Mouse (Mus musculus) liver, embryonic 13.5 days (tissue): ENCODE measurements at regions not wholly inside any gene's neighbourhood (a gene's known extent, or its start where the extent isn't known, plus 50 kb on each side); places are given as distances from the start of the nearest gene placed in this dataset.

Experiments
- ATAC-seq: fragments of 200-750 bp; cut with Nextera tagmentation; 2 replicates; pipeline ENCODE4 v1.8.0; 2017; ENCODE audit warnings: low read depth, mild to moderate bottlenecking, moderate number of reproducible peaks, moderate library complexity
- DNase-seq: peaks from one replicate; pipeline ENCODE4 v3.0.0; 2022
- H3K27ac ChIP-seq: fragments of 300-500 bp; sonication (generic); 2 replicates; pipeline ENCODE4 v1.5.1; 2015; ENCODE audit warnings: moderate library complexity, mild to moderate bottlenecking, inconsistent platforms
- H3K27me3 ChIP-seq: fragments of 300-500 bp; sonication (generic); 2 replicates; pipeline ENCODE4 v1.6.1; 2015; ENCODE audit warnings: mild to moderate bottlenecking, inconsistent platforms
- H3K36me3 ChIP-seq: fragments of 300-500 bp; sonication (generic); 2 replicates; pipeline ENCODE4 v1.6.1; 2015; ENCODE audit warnings: mild to moderate bottlenecking, inconsistent platforms
- H3K4me1 ChIP-seq: fragments of 300-500 bp; sonication (generic); replicated peaks from 2 replicates; pipeline ENCODE4 v1.6.1; 2015; ENCODE audit warnings: inconsistent platforms
- H3K4me2 ChIP-seq: fragments of 300-500 bp; sonication (generic); 2 replicates; pipeline ENCODE4 v1.6.1; 2015; ENCODE audit warnings: inconsistent platforms, mild to moderate bottlenecking, moderate library complexity
- H3K4me3 ChIP-seq: fragments of 300-500 bp; sonication (generic); replicated peaks from 2 replicates; pipeline ENCODE4 v1.5.1; 2015; ENCODE audit warnings: mild to moderate bottlenecking, inconsistent platforms
- H3K9ac ChIP-seq: fragments of 300-500 bp; sonication (generic); 2 replicates; pipeline ENCODE4 v1.6.1; 2015; ENCODE audit warnings: mild to moderate bottlenecking, inconsistent platforms
- H3K9me3 ChIP-seq: fragments of 300-500 bp; sonication (generic); replicated peaks from 2 replicates; pipeline ENCODE4 v1.6.1; 2016; ENCODE audit warnings: inconsistent platforms
- WGBS: fragments of 180-500 bp; shearing (Covaris S2); methylation state at CpG from one replicate; pipeline ENCODE4 v1.1.7; 2015; ENCODE audit not compliant: insufficient replicate concordance; 5-methylcytosine and 5-hydroxymethylcytosine counted together

GRCm38 (mm10) chr16:95781681-95782080 is 79.8 kb downstream of the Ets2 start:
- Histone ChIP-seq H3K9me3 (no peaks in the 10 kb centered on the region), H3K4me1 (no peaks in the 10 kb centered on the region), H3K4me2 (no peak overlapping the region), H3K36me3 (no peaks in the 10 kb centered on the region), H3K9ac (no peak overlapping the region), H3K27ac (no peak overlapping the region), H3K4me3 (no peak overlapping the region), H3K27me3 (no peaks in the 10 kb centered on the region)
- ATAC-seq (no peak), DNase-seq (no peak)
- 54% methylated on average over 5 of the region's 5 CpGs for WGBS

DNA sequence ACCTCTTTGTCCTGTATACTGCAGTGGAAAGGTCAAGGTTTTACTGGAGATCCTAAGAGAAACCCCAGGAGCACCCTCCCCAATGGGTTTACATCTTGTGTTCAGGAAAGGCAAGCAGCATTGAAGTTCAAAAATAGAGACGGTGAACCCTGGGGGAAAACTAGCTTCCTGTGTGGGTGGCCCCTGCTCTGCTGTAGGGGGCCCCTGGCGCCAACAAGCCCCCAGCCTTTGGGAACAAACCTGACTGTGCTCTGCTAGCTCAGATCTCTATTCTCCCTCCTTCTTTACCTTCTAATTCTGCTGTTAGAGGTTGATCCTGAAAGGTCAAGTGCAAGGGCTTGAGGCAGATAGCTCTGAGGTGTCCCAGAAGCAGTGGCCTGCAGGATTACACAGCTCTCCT is 78.6 kb downstream of the Ets2 start:
- Histone ChIP-seq H3K4me3 (no peak overlapping the region), H3K4me1 (peaks cover 9% of the 10 kb centered on the region), H3K27ac (no peak overlapping the region), H3K9ac (no peak overlapping the region), H3K4me2 (no peak overlapping the region), H3K36me3 (no peaks in the 10 kb centered on the region), H3K27me3 (no peaks in the 10 kb centered on the region), H3K9me3 (no peaks in the 10 kb centered on the region)
- ATAC-seq, result no peak
- WGBS, result 18% methylated on average over 2 of the region's 2 CpGs
- no peak for DNase-seq

GRCm38 (mm10) chr16:95778845-95779722 is 77.2 kb downstream of the Ets2 start:
- DNase-seq (no peak), ATAC-seq (no peak)
- no peaks in the 10 kb centered on the region for H3K9me3 ChIP-seq
- H3K27me3 ChIP-seq, result no peaks in the 10 kb centered on the region
- H3K4me2 ChIP-seq, result no peak overlapping the region
- H3K4me3 ChIP-seq, result no peak overlapping the region
- H3K27ac ChIP-seq, result no peak overlapping the region
- peaks cover 12% of the 10 kb centered on the region for H3K4me1 ChIP-seq
- WGBS, result 61% methylated on average over 6 of the region's 6 CpGs
- no peaks in the 10 kb centered on the region for H3K36me3 ChIP-seq
- H3K9ac ChIP-seq, result no peak overlapping the region

GRCm38 (mm10) chr16:95778173-95778572 is 76.3 kb downstream of the Ets2 start:
- Histone ChIP-seq H3K4me2 (no peak overlapping the region), H3K27ac (no peak overlapping the region), H3K9ac (no peak overlapping the region), H3K27me3 (no peaks in the 10 kb centered on the region), H3K36me3 (no peaks in the 10 kb centered on the region), H3K4me3 (no peak overlapping the region), H3K9me3 (no peaks in the 10 kb centered on the region), H3K4me1 (peaks cover 16% of the 10 kb centered on the region)
- 63% methylated on average over 4 of the region's 4 CpGs for WGBS
- DNase-seq, result no peak
- no peak for ATAC-seq

DNA sequence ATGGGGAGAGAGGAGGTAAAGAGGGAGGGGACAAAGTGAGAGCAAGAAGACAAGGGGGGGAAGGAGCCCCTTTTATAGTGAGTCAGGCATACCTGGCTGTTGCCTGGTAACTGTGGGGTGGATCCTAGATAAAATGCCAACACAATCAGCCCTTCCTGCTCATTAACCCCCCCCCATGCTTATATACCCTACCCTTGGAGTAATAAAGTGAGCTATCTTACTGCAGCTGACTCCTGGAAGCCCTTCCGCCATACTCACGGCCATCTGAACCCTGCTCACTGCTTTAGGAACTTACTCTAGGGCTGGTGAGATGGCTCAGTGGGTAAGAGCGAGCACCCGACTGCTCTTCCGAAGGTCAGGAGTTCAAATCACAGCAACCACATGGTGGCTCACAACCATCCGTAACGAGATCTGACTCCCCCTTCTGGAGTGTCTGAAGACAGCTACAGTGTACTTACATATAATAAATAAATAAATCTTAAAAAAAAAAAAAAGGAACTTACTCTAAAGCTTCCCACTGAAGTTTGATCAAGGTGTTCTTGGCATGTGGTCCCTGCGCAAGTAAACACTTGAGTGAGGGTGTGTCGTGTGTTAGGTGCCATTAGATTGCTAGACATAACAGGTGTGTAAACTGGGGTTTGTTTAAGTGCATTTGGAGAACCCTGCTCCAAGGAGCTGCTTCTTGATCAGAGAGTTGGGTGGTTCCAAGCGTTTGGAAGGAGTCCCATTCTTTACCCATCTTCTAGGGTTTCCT is 74.9 kb downstream of the Ets2 start:
- no peaks in the 10 kb centered on the region for H3K27me3 ChIP-seq
- H3K9me3 ChIP-seq, result no peaks in the 10 kb centered on the region
- no peak for ATAC-seq
- peaks cover 16% of the 10 kb centered on the region for H3K4me1 ChIP-seq
- no peak overlapping the region for H3K9ac ChIP-seq
- H3K27ac ChIP-seq, result no peak overlapping the region
- H3K4me3 ChIP-seq, result no peak overlapping the region
- H3K36me3 ChIP-seq, result no peaks in the 10 kb centered on the region
- DNase-seq, result no peak
- H3K4me2 ChIP-seq, result no peak overlapping the region
- whole genome bisulfite sequencing, result 78% methylated on average over 10 of the region's 10 CpGs

DNA sequence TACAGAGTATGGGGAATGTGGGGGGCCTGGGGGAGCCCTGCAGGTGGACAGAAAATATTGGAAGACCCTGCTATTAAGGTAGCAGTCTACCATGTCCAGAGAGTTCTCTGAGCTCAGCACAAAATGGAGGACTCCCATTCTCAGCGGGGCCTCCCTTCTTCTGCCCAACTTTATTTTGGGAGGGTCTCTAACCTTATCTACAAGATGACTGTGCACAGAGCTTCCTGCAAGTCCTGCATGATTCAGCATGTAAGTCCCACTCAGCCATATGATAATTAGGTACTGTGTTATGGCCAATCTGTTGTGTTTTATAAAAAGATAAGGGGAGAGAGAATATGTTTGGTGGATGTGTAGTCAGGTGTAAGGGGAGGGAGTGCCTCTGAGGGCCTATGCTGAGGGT is 74.1 kb downstream of the Ets2 start:
- WGBS, result 9% methylated on average over 1 of the region's 1 CpGs
- Histone ChIP-seq H3K27me3 (no peaks in the 10 kb centered on the region), H3K27ac (no peak overlapping the region), H3K36me3 (no peaks in the 10 kb centered on the region), H3K9ac (no peak overlapping the region), H3K4me1 (peaks cover 16% of the 10 kb centered on the region), H3K4me3 (no peak overlapping the region), H3K4me2 (no peak overlapping the region), H3K9me3 (no peaks in the 10 kb centered on the region)
- DNase-seq, result peak; percentile 3
- peak; percentile 68 for ATAC-seq

GRCm38 (mm10) chr16:95775361-95775760 is 73.5 kb downstream of the Ets2 start:
- H3K27ac ChIP-seq, result no peak overlapping the region
- no peaks in the 10 kb centered on the region for H3K9me3 ChIP-seq
- 27% methylated on average over 5 of the region's 5 CpGs for whole genome bisulfite sequencing
- peaks cover 16% of the 10 kb centered on the region for H3K4me1 ChIP-seq
- peak; percentile 7 for DNase-seq
- H3K9ac ChIP-seq, result no peak overlapping the region
- no peaks in the 10 kb centered on the region for H3K36me3 ChIP-seq
- H3K27me3 ChIP-seq, result no peaks in the 10 kb centered on the region
- ATAC-seq, result no peak
- H3K4me2 ChIP-seq, result no peak overlapping the region
- no peak overlapping the region for H3K4me3 ChIP-seq

DNA sequence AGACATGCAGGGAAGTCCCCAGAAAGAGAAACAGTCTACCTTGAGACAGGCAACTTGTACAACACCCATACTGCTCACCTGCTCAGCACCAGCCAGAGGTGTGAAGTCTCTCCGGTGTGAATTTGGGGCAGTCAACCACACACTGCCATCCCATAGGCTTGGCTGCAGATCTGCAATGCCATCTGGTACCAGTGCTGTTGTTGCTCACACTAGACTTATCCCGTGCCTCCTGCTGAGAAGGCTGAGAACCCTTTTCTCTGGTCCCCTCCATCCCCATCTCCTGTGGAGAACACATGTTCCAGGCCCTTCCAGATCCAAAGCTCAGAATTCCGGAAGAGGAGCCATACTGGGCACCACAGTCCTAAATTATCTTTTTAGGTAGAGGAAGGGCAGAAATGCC is 71.3 kb downstream of the Ets2 start:
- Histone ChIP-seq H3K36me3 (no peaks in the 10 kb centered on the region), H3K27me3 (no peaks in the 10 kb centered on the region), H3K9me3 (no peaks in the 10 kb centered on the region), H3K4me2 (no peak overlapping the region), H3K4me3 (no peak overlapping the region), H3K9ac (no peak overlapping the region), H3K27ac (no peak overlapping the region), H3K4me1 (peaks cover 24% of the 10 kb centered on the region)
- no peak for DNase-seq
- no peak for ATAC-seq
- 72% methylated on average over 3 of the region's 3 CpGs for WGBS
